Mouse (Mus musculus) heart, adult 8-10 months (tissue): Measurements from ENCODE around the gene Dnm3. TPM values are rescaled to one million over a fixed set of nuclear protein-coding genes. Genes with fewer than 3 reads are reported as not detected.
A peak's percentile ranks its signal among the peaks of the same experiment; 100 is the strongest.

Source experiments
- DNase-seq: peaks from one replicate; pipeline ENCODE4 v3.0.0; 2022; ENCODE audit warnings: low spot score
- total RNA-seq, 4 experiments: library from RNA; stranded (reverse); gene quantifications; 2 replicates each; pipeline ENCODE4 v1.2.4; 2022

The Dnm3 gene
- total RNA-seq, 4 experiments from 2014 or later = 2.6 to 4.6 (median 4.1) TPM

GRCm38 (mm10) chr1:162037185-162037765 is 440.6 kb downstream of the Dnm3 start:
- DNase-seq = no peak

GRCm38 (mm10) chr1:162036461-162036835 is 441.4 kb downstream of the Dnm3 start:
- DNase-seq = no peak

GRCm38 (mm10) chr1:162035800-162036460 is 441.9 kb downstream of the Dnm3 start:
- DNase-seq = no peak

DNA sequence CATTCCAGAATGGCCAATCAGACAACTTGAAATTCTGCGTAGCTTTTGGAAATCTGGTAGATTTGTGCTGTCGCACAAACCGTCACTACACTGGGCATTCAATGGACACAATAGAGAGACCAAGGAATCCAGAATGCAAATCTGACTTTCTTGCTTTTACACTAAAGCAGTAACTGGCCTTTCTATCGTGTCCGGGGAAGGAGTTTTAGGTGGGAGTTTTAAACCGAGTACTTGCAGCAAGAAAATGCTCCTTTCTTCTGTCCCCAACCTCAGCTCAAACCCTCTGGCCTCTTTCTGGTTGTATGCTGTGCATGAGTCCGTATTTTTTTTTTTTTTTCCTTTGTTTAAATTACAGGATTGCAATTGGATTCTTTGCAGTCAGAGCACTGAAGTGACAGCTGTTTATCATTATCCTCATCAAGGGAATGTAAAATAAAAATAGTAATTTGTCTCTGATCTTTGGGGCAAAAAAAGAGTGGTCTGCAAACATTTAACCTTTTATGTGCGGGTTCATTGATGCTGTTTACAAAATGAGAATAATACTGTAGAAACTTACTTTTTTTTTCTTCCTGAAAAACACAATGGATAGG is 454.1 kb downstream of the Dnm3 start:
- DNase-seq = no peak

DNA sequence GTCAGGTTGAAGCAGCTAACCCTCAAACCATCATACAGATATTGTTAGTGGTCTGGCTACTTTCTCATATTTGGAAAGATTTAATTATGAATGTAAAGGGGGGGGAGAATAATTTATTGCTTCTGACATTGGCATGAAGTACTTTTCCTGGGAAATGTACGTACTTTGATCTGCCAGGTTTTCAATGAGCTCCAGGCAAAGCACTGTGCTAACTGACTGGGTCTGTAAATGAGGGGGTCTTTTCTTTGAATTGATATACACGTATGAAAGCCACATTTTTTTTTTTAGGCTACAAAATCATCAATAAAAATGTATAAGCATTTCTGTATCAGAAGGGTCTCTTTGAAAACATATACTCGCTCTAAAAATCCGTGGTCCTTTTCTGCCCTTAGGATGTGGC is 457.1 kb downstream of the Dnm3 start:
- no peak for DNase-seq

- no peak for DNase-seq
These were observed 457.5 kb downstream of the Dnm3 start for GRCm38 (mm10) chr1:162020303-162020731.

- DNase-seq = no peak
These were observed 459.2 kb downstream of the Dnm3 start for GRCm38 (mm10) chr1:162018601-162018977.

DNA sequence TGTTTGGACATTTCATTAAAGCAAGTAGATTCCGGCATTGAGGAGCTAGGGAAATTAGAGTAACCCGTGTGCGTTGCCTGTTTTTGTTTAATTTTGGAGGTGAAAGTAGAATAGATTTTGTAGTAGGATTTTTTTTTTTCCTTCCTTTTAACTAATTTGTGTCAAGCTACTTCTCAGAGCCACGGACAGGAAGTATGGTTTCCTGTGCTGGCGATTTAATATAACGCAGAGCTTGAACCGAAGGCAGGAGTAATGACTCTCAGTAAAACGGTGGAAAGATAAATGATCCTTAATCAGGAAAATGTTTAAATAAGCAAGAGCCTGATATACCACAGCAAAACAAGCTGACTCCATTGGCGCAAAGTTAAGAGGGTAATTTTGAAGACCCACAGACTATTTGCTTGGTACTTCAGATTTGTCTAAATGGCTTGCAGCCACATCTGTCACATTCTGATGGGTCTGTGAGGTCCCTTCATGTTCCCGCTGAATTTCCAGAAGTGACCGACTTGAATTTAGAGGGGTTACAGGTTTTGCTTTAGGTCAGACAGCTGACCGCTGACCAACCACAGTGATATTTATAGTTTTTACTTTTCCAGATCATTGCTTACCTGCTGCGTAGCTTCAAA is 459.7 kb downstream of the Dnm3 start:
- no peak for DNase-seq

GRCm38 (mm10) chr1:162016982-162017381 is 460.9 kb downstream of the Dnm3 start:
- no peak for DNase-seq

DNA sequence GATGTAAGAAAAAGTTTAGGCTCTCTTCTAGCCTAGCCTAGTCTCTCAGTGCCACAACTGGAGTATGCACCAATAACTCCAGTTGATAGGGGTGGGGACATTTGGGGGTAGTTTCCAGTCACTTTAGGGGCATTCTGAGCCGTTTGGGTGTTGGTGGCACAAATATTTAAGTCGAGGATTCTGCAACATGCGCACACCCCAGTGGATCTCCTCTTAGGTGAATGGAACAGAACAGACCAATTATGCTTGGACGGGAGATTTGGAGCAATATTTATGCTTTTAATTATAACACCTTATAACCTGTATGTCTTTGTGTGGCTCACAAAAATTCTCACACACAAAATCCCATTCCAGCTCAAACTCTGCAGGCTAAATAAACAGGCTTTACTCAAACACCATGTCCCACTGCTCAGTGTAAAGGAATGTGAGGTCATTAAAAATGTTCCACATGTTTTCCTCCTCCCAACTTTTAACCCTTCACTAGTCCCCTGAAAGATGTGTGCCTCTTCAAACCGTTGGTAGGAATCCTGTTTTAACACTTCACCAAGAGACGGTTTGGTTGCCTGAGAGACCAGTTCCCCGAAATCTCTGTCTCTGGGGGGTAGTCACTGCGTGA is 462.5 kb downstream of the Dnm3 start:
- DNase-seq = no peak

DNA sequence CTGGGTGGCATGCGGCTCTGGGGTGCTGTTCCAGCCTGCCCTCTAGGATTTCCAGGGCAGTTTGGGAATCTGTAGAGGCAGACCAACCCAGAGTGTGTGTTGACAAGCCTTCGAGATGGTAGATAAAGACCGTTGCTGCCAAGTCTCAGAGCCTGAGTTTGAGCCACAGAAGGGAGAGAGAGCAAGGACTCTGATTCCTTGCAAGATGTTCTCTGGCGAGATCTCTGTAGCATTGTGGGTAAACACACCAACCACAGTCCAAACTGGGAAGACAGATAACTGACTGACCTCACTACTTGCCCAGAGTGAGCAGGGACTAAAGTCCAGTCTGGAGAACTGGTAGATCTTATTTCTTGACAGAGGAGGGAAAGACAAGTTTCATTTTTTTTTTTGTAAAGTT is 464.3 kb downstream of the Dnm3 start:
- DNase-seq = no peak

GRCm38 (mm10) chr1:162011523-162012245 is 466.1 kb downstream of the Dnm3 start:
- no peak for DNase-seq

DNA sequence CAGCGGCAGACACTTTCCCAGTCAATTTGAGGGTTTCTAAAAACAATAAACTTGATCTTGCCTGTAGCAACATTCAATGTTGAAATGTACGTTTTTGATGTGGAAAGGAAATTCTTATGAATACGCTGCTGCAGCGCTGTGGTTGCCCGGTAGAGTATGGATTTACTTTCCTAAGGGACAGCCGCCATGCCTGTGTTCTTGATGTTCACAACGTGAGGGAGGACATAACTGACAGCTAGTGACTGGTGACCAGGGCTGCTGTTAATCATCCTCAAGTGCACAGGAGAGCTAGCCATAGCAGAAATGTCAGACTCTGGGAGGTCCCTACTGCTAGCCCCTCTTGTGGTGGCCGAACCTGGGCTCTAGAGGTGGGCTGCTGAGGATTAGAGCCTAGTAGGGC is 468.7 kb downstream of the Dnm3 start:
- DNase-seq = no peak

DNA sequence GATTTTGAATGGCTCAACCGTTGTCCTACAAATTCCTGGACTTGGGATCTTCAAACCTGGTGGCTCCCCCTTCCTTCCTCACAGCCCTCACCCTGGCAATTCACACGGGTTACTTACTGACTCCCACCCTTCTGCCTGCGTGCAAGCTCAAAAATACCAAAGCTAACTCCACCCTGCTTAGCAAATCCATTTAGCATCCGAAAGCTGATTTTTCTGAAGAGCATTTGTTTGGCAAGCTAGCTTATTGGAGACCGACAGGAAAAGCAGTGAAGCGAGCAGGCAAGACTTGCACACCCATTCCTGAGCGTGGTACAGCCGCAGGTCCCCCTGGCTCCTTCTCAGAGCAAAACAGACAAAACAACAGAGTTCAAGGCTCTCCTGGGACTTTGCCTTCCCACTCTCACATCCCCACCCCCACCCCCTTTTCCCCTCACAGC is 469.2 kb downstream of the Dnm3 start:
- no peak for DNase-seq

- no peak for DNase-seq
These were observed 469.6 kb downstream of the Dnm3 start for GRCm38 (mm10) chr1:162008208-162008607.

- no peak for DNase-seq
These were observed 471.7 kb downstream of the Dnm3 start for GRCm38 (mm10) chr1:162006109-162006508.

- DNase-seq = peak; percentile 66
These were observed 472.7 kb downstream of the Dnm3 start for GRCm38 (mm10) chr1:162004821-162005770.

DNA sequence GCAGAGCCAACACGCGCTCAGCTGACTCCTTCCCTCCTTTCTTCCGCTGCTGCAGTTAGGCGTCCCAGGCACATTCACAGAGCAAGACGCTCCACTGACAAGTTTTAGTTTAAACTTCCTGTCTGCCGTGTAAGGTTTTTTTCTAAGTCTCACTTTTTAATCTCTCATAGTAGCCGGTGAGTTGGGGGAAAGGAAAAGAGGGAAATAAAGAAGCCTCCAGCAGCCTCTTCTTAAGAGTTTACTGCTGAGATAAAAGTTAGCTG is 473.4 kb downstream of the Dnm3 start:
- DNase-seq = no peak

- DNase-seq = peak; percentile 8
These were observed 473.9 kb downstream of the Dnm3 start for GRCm38 (mm10) chr1:162003729-162004517.

- peak; percentile 40 for DNase-seq
These were observed 476.5 kb downstream of the Dnm3 start for GRCm38 (mm10) chr1:162001328-162001727.
